Mouse (Mus musculus): ENCODE data around the gene Pkd1l2. TPM values are rescaled to one million over a fixed set of nuclear protein-coding genes. Genes with fewer than 3 reads are reported as not detected.

Gene Pkd1l2
- polyA plus RNA-seq, 1 experiment from 2014 or later = not detected

DNA sequence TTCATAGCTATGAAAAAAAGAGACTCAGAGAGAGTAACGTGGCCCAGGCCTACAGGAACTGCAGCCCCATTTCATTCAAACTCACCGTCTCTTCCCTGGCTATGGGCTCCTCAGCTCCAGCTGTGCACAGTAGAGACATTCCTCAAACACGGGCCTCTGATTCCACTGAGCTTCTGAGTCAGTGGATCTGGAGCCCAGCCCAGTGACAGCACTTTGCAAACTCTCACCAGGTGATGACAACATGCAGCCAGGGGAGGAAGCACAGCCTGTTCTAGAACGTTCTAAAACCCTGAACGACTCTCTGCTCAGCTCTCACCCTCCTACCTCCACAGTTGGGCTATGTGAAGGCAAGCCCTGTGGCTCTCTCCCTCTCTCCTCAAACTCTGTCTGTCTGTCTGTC lies 11.8 kb upstream of the Pkd1l2 start:
- no peak overlapping the region for H3K9ac ChIP-seq (replicated peaks; ENCODE audit: low read depth, low read length)
- peaks cover 13% of the 10 kb centered on the region for H3K4me1 ChIP-seq (replicated peaks; ENCODE audit: control insufficient read depth, insufficient read depth, low read length)
- H3K27ac ChIP-seq (ENCODE audit: low read length) = no peak overlapping the region
- no peak for ATAC-seq
- H3K36me3 ChIP-seq (ENCODE audit: control insufficient read depth, insufficient read depth) = no peaks in the 10 kb centered on the region
- H3K9me3 ChIP-seq (ENCODE audit: control insufficient read depth, low read length) = no peaks in the 10 kb centered on the region; the same call in 1 of the 2 replicates
- H3K4me3 ChIP-seq (replicated peaks; ENCODE audit: low read length) = no peak overlapping the region
- H3K27me3 ChIP-seq (replicated peaks; ENCODE audit: control insufficient read depth, insufficient read depth, low read length) = no peaks in the 10 kb centered on the region
- WGBS = 61% methylated on average over 5 of the region's 5 CpGs
- no peak overlapping the region for H3K4me2 ChIP-seq (ENCODE audit: low read length)

GRCm38 (mm10) chr8:117089802-117090201 lies 7.6 kb upstream of the Pkd1l2 start:
- H3K9me3 ChIP-seq (ENCODE audit: control insufficient read depth, low read length) = no peaks in the 10 kb centered on the region
- no peak overlapping the region for H3K9ac ChIP-seq (replicated peaks; ENCODE audit: low read depth, low read length)
- no peaks in the 10 kb centered on the region for H3K4me1 ChIP-seq (replicated peaks; ENCODE audit: control insufficient read depth, insufficient read depth, low read length)
- H3K27ac ChIP-seq (ENCODE audit: low read length) = no peak overlapping the region
- H3K4me2 ChIP-seq (ENCODE audit: low read length) = no peak overlapping the region
- no peak overlapping the region for H3K4me3 ChIP-seq (replicated peaks; ENCODE audit: low read length)
- H3K27me3 ChIP-seq (replicated peaks; ENCODE audit: control insufficient read depth, insufficient read depth, low read length) = no peaks in the 10 kb centered on the region
- H3K36me3 ChIP-seq (ENCODE audit: control insufficient read depth, insufficient read depth) = no peaks in the 10 kb centered on the region
- 93% methylated on average over 4 of the region's 4 CpGs for WGBS
- no peak for ATAC-seq

- ATAC-seq = no peak
- H3K4me3 ChIP-seq (replicated peaks; ENCODE audit: low read length) = no peak overlapping the region
- no peaks in the 10 kb centered on the region for H3K4me1 ChIP-seq (replicated peaks; ENCODE audit: control insufficient read depth, insufficient read depth, low read length)
- H3K36me3 ChIP-seq (ENCODE audit: control insufficient read depth, insufficient read depth) = no peaks in the 10 kb centered on the region
- no peak overlapping the region for H3K4me2 ChIP-seq (ENCODE audit: low read length)
- no peak overlapping the region for H3K9ac ChIP-seq (replicated peaks; ENCODE audit: low read depth, low read length)
- no peaks in the 10 kb centered on the region for H3K9me3 ChIP-seq (ENCODE audit: control insufficient read depth, low read length)
- no peak overlapping the region for H3K27ac ChIP-seq (ENCODE audit: low read length)
- H3K27me3 ChIP-seq (replicated peaks; ENCODE audit: control insufficient read depth, insufficient read depth, low read length) = no peaks in the 10 kb centered on the region
Measured at GRCm38 (mm10) chr8:117087036-117087435, 4.8 kb upstream of the Pkd1l2 start.

DNA sequence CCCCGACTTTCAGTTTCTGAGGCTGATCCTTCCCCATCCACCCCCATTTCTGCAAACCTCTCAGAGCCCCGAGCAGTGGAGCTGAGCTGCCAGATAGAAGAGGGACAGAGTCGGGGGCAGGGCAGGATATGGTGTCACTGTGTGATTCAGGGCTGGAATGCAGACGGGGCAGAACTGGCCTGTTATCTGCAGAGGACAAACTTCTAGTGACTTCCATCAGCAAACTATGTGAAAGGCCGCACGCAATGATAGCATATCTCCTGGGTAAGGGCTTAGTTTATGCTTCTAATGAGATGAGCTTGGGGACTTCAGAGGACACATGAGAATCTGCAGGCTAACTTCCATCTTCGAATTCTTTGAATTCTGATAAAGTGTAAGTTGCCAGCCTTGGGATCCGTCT lies 3.3 kb upstream of the Pkd1l2 start:
- no peaks in the 10 kb centered on the region for H3K27me3 ChIP-seq (replicated peaks; ENCODE audit: control insufficient read depth, insufficient read depth, low read length)
- H3K27ac ChIP-seq (ENCODE audit: low read length) = no peak overlapping the region
- H3K9me3 ChIP-seq (ENCODE audit: control insufficient read depth, low read length) = no peaks in the 10 kb centered on the region
- no peak overlapping the region for H3K9ac ChIP-seq (replicated peaks; ENCODE audit: low read depth, low read length)
- no peak overlapping the region for H3K4me2 ChIP-seq (ENCODE audit: low read length)
- H3K36me3 ChIP-seq (ENCODE audit: control insufficient read depth, insufficient read depth) = no peaks in the 10 kb centered on the region
- H3K4me3 ChIP-seq (replicated peaks; ENCODE audit: low read length) = no peak overlapping the region
- H3K4me1 ChIP-seq (replicated peaks; ENCODE audit: control insufficient read depth, insufficient read depth, low read length) = no peaks in the 10 kb centered on the region
- WGBS = 71% methylated on average over 8 of the region's 8 CpGs
- no peak for ATAC-seq

DNA sequence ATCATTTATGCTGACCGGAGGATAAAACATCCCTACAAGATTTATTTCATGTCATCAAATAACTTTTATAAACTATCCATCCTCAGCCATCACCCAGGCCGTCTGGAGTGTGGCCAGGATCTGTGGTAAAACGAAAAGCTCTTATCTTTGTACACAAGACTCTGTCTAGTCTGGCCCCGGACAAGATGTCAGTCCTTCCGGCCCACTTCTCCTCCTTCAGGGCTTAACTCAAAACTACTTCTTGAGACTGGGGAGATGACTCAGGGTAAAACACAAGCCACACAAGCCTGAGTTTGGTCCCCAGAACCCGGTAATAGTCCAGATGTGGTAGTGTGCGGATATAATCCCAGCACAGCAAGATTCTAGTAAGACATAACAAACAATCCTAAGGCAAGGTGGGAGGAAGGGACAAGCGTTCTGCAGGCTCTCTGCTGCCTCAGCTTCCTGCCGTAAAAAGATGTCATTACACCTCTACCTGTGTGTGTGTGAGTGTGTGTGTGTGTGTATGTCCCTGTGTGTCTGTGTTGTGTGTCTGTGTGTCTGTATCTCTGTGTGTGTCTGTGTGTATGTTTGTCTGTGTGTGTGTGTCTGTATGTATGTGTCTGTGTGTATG lies 804 bp upstream of the Pkd1l2 start:
- no peak overlapping the region for H3K4me3 ChIP-seq (replicated peaks; ENCODE audit: low read length)
- H3K27ac ChIP-seq (ENCODE audit: low read length) = no peak overlapping the region
- H3K4me2 ChIP-seq (ENCODE audit: low read length) = no peak overlapping the region
- no peaks in the 10 kb centered on the region for H3K4me1 ChIP-seq (replicated peaks; ENCODE audit: control insufficient read depth, insufficient read depth, low read length)
- no peaks in the 10 kb centered on the region for H3K9me3 ChIP-seq (ENCODE audit: control insufficient read depth, low read length)
- no peaks in the 10 kb centered on the region for H3K27me3 ChIP-seq (replicated peaks; ENCODE audit: control insufficient read depth, insufficient read depth, low read length)
- 85% methylated on average over 9 of the region's 9 CpGs for WGBS
- ATAC-seq = no peak
- no peaks in the 10 kb centered on the region for H3K36me3 ChIP-seq (ENCODE audit: control insufficient read depth, insufficient read depth)
- no peak overlapping the region for H3K9ac ChIP-seq (replicated peaks; ENCODE audit: low read depth, low read length)

GRCm38 (mm10) chr8:117079652-117080051 lies 2.6 kb downstream of the Pkd1l2 start:
- no peak overlapping the region for H3K4me2 ChIP-seq (ENCODE audit: low read length)
- no peak overlapping the region for H3K27ac ChIP-seq (ENCODE audit: low read length)
- no peaks in the 10 kb centered on the region for H3K36me3 ChIP-seq (ENCODE audit: control insufficient read depth, insufficient read depth)
- WGBS = 92% methylated on average over 14 of the region's 14 CpGs
- H3K9ac ChIP-seq (replicated peaks; ENCODE audit: low read depth, low read length) = no peak overlapping the region
- no peaks in the 10 kb centered on the region for H3K4me1 ChIP-seq (replicated peaks; ENCODE audit: control insufficient read depth, insufficient read depth, low read length)
- ATAC-seq = no peak
- no peaks in the 10 kb centered on the region for H3K9me3 ChIP-seq (ENCODE audit: control insufficient read depth, low read length)
- no peak overlapping the region for H3K4me3 ChIP-seq (replicated peaks; ENCODE audit: low read length)
- no peaks in the 10 kb centered on the region for H3K27me3 ChIP-seq (replicated peaks; ENCODE audit: control insufficient read depth, insufficient read depth, low read length)

- H3K27me3 ChIP-seq (replicated peaks; ENCODE audit: control insufficient read depth, insufficient read depth, low read length) = no peaks in the 10 kb centered on the region
- H3K4me2 ChIP-seq (ENCODE audit: low read length) = no peak overlapping the region
- H3K36me3 ChIP-seq (ENCODE audit: control insufficient read depth, insufficient read depth) = no peaks in the 10 kb centered on the region
- no peak overlapping the region for H3K4me3 ChIP-seq (replicated peaks; ENCODE audit: low read length)
- no peaks in the 10 kb centered on the region for H3K4me1 ChIP-seq (replicated peaks; ENCODE audit: control insufficient read depth, insufficient read depth, low read length)
- no peak overlapping the region for H3K27ac ChIP-seq (ENCODE audit: low read length)
- H3K9ac ChIP-seq (replicated peaks; ENCODE audit: low read depth, low read length) = no peak overlapping the region
- no peak for ATAC-seq
- 87% methylated on average over 7 of the region's 7 CpGs for WGBS
- H3K9me3 ChIP-seq (ENCODE audit: control insufficient read depth, low read length) = no peaks in the 10 kb centered on the region
Measured at GRCm38 (mm10) chr8:117078367-117078926, 3.8 kb downstream of the Pkd1l2 start.

DNA sequence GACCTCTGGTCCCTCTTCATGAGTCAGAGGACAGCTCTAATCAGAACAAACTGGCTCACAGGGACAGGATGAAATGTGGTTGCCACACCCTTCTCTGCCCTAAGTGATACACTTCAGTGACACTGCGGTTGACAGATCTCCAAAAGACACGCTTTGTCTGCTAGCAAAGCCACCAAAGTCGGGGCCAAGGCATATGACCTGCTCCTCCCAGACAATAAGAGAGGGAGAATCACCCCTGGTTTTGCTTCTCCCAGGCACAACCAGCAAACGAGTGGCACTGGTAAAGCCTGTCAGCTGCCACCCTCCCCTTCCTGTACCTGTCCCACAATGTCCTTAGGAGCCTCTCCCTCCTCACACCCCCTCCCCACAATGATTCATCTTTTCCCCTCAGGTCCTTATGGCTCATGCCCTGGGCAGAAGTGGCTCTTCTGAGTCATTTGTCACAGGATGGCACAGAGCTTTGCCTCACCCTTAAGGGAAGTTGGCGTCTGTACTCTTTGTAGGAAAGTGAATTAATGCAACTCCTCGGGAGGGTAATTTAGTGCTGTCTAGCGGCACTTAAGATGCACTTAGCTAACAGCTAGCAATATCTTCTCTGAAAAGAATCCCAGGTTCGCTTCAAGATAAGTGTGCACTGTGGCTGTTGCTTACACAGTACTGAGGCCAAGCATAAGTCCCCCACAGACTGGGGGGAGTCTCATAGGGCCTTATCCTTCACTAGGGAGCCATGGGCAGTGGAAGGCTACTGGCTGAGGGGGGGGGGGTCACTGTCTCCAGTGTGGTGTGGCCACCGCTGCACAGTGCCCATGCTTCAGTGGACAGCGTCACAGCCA lies 7.7 kb downstream of the Pkd1l2 start:
- Histone ChIP-seq H3K9me3 (ENCODE audit: control insufficient read depth, low read length) (no peaks in the 10 kb centered on the region), H3K9ac (replicated peaks; ENCODE audit: low read depth, low read length) (no peak overlapping the region), H3K36me3 (ENCODE audit: control insufficient read depth, insufficient read depth) (no peaks in the 10 kb centered on the region), H3K4me2 (ENCODE audit: low read length) (no peak overlapping the region), H3K27me3 (replicated peaks; ENCODE audit: control insufficient read depth, insufficient read depth, low read length) (no peaks in the 10 kb centered on the region), H3K4me3 (replicated peaks; ENCODE audit: low read length) (no peak overlapping the region), H3K4me1 (replicated peaks; ENCODE audit: control insufficient read depth, insufficient read depth, low read length) (no peaks in the 10 kb centered on the region), H3K27ac (ENCODE audit: low read length) (no peak overlapping the region)
- ATAC-seq = 0 out of 2 replicates have a peak, but pooled peaks have one; percentile 20
- 76% methylated on average over 10 of the region's 10 CpGs for WGBS

DNA sequence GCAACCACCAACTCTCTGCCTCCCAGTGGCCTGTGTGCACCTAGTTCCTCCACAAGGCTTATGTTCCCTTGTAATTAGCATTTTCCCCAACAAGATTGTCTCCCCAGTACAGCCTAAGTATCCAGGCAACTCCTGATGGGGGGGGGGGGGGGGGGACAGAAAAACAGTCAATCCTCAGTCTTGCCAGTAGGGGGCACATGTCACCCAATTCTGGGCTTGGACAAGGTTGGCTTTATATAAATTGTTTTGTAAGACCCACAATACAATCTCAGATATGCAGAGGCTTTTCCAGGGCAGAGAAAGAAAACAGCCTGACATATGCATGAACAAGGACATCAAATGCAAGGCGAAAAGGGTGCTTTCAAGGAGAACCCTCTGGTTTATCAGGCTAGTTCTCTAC lies 12.5 kb downstream of the Pkd1l2 start:
- Histone ChIP-seq H3K27ac (ENCODE audit: low read length) (no peak overlapping the region), H3K9me3 (ENCODE audit: control insufficient read depth, low read length) (no peaks in the 10 kb centered on the region), H3K4me1 (replicated peaks; ENCODE audit: control insufficient read depth, insufficient read depth, low read length) (no peaks in the 10 kb centered on the region), H3K36me3 (ENCODE audit: control insufficient read depth, insufficient read depth) (no peaks in the 10 kb centered on the region), H3K27me3 (replicated peaks; ENCODE audit: control insufficient read depth, insufficient read depth, low read length) (no peaks in the 10 kb centered on the region), H3K4me3 (replicated peaks; ENCODE audit: low read length) (no peak overlapping the region), H3K4me2 (ENCODE audit: low read length) (no peak overlapping the region), H3K9ac (replicated peaks; ENCODE audit: low read depth, low read length) (no peak overlapping the region)
- no peak for ATAC-seq
- WGBS = 96% methylated on average over 1 of the region's 1 CpGs

Data from forebrain, embryonic 16.5 days (tissue).